Mouse (Mus musculus): ENCODE measurements around the gene H2afy. TPM values are rescaled to one million over a fixed set of nuclear protein-coding genes. Genes with fewer than 3 reads are reported as not detected.
A peak's percentile ranks its signal among the peaks of the same experiment; 100 is the strongest.

Gene H2afy
- polyA plus RNA-seq, 1 experiment from 2014 or later: 538 TPM

DNA sequence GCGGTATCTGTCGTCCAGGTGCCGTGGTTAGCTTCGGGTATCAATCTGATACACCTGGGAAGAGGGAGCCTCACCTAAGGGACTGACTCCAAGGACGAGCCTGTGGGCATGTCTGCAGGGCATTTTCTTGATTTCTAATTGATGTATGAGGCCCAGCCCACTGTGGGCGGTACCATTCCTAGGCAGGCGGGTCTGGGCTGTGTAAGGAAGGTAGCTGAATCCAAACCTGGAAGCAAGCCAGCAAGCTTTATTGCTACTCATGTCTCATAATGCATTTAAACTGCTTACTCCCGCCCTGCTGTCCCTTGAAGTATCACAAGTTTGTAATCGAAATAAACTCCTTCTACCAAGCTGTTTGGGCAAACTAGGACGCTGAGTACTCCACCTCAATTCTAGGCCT lies 10.5 kb downstream of the H2afy start:
- Histone ChIP-seq H3K4me3 (no peak overlapping the region), H3K9me3 (no peaks in the 10 kb centered on the region), H3K4me2 (replicated peaks) (no peak overlapping the region), H3K36me3 (peaks cover 82% of the 10 kb centered on the region), H3K4me1 (no peaks in the 10 kb centered on the region), H3K27me3 (no peaks in the 10 kb centered on the region), H3K27ac (no peak overlapping the region), H3K9ac (no peak overlapping the region)
- no peak for ATAC-seq (ENCODE audit: insufficient number of reproducible peaks, insufficient read depth, low FRiP score, low TSS enrichment)
- WGBS: 89% methylated on average over 10 of the region's 10 CpGs

DNA sequence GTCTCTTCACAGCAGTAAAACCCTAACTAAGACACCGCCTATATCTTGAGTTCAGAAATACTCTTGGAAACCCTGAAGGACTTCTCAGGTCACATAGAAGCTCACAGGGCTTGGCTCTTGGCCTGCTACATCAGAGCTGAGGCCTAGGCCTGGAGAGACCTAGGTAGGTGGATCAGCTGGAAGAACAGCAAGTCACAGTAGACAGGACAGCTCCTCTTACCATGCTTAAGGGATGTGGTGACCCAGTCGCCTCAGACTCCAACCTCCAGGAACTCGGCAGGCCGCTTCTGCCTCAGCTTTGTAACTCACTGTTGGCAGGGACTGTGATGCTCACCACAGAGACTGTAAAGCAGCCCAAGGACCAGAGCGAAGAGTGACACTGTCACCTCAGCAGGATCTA lies 13.1 kb downstream of the H2afy start:
- Histone ChIP-seq H3K36me3 (peaks cover 89% of the 10 kb centered on the region), H3K4me2 (replicated peaks) (no peak overlapping the region), H3K9ac (no peak overlapping the region), H3K9me3 (no peaks in the 10 kb centered on the region), H3K4me1 (peaks cover 1% of the 10 kb centered on the region; the same call in 1 of the 2 replicates), H3K27me3 (no peaks in the 10 kb centered on the region), H3K4me3 (no peak overlapping the region), H3K27ac (no peak overlapping the region)
- 95% methylated on average over 5 of the region's 5 CpGs for WGBS
- no peak for ATAC-seq (ENCODE audit: insufficient number of reproducible peaks, insufficient read depth, low FRiP score, low TSS enrichment)

DNA sequence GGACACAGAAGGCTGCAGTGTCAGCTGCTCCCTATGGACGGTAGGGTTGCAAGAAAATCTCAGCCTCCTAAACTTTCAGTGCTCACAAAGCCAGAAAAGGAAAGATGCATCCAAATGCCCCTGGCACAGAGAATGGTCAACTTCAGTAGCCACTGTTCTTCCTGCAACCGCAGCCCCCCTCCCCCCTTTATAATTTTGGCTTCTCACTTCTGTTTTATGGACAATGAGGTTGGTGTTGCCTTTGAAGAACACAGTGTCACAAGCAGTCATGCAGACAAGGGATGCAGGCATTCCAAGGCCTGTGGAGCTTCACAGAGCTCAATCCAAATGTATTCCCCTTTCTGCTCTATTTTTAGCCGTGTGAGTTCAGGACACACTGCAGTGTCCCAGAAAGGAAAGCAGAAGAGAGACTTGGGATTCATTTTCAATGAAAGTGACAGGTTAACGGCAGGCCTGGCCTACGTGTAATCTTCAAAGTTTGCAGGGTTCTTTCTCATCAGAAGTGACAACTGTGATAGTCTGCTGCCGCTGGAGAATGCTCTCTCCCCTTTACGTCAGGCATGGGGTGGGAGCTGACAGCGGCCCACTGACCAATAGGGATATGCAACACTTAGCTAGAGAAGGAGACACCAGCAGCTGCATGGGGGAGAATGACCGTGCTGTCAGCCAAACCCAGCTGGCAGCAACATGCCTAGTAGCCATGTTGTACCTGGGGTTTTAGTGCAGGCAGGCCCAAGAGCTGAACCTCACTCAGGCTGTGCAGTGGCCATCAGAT lies 18.0 kb downstream of the H2afy start:
- H3K9me3 ChIP-seq: no peaks in the 10 kb centered on the region
- no peak overlapping the region for H3K9ac ChIP-seq
- peaks cover 61% of the 10 kb centered on the region for H3K36me3 ChIP-seq
- 79% methylated on average over 9 of the region's 9 CpGs for WGBS
- H3K4me1 ChIP-seq: peaks cover 46% of the 10 kb centered on the region
- no peak overlapping the region for H3K4me3 ChIP-seq
- H3K4me2 ChIP-seq (replicated peaks): no peak overlapping the region
- H3K27ac ChIP-seq: no peak overlapping the region
- ATAC-seq (ENCODE audit: insufficient number of reproducible peaks, insufficient read depth, low FRiP score, low TSS enrichment): no peak
- no peaks in the 10 kb centered on the region for H3K27me3 ChIP-seq

DNA sequence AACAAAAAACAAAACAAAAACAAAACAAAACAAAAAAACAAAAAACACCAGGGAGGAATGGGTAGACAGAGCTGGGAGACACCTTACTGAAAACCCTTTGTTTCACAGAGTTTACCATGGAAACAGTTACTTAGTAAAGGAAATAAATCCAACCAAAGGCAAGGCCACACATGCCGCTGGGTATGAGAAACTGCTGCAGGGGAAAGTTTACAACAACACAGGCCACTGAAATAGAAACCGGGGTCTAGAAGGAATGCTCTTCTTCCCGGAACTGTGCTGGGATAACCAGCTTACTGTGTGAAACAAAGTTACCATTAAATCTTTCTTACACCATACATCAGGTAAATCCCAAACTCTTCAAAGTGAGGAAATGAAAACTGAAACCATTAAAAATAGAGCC lies 20.3 kb downstream of the H2afy start:
- Histone ChIP-seq H3K36me3 (peaks cover 43% of the 10 kb centered on the region), H3K9ac (no peak overlapping the region), H3K4me1 (peaks cover 69% of the 10 kb centered on the region), H3K27ac (peak overlapping the region; percentile 32; the same call in 1 of the 2 replicates), H3K9me3 (no peaks in the 10 kb centered on the region), H3K27me3 (no peaks in the 10 kb centered on the region), H3K4me2 (replicated peaks) (no peak overlapping the region), H3K4me3 (no peak overlapping the region)
- WGBS: 33% methylated on average over 3 of the region's 3 CpGs
- no peak for ATAC-seq (ENCODE audit: insufficient number of reproducible peaks, insufficient read depth, low FRiP score, low TSS enrichment)

DNA sequence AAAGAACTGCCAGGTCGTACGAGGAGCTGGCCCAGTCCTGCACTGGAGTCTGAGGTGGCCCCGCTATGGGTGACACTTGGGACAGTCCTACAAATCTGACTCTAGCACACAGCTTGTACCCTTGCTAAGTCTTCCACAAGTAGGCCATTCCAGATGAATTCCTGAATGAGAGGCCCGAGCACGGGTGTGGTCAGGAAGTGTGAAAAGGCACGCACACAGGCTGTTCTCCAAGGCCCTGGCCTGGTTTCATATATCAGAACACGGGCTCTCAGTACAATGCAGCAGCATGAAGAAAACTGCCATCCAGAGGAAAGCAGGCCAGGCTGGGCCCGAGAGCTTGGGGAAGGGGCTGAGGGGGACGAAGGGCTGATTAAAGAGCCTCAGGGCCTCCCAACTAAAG lies 20.8 kb downstream of the H2afy start:
- H3K27ac ChIP-seq: peak overlapping the region; percentile 61
- no peak overlapping the region for H3K9ac ChIP-seq
- no peaks in the 10 kb centered on the region for H3K9me3 ChIP-seq
- peaks cover 74% of the 10 kb centered on the region for H3K4me1 ChIP-seq
- ATAC-seq (ENCODE audit: insufficient number of reproducible peaks, insufficient read depth, low FRiP score, low TSS enrichment): no peak
- WGBS: 52% methylated on average over 9 of the region's 9 CpGs
- no peaks in the 10 kb centered on the region for H3K27me3 ChIP-seq
- no peak overlapping the region for H3K4me2 ChIP-seq (replicated peaks)
- no peak overlapping the region for H3K4me3 ChIP-seq
- H3K36me3 ChIP-seq: peaks cover 38% of the 10 kb centered on the region

DNA sequence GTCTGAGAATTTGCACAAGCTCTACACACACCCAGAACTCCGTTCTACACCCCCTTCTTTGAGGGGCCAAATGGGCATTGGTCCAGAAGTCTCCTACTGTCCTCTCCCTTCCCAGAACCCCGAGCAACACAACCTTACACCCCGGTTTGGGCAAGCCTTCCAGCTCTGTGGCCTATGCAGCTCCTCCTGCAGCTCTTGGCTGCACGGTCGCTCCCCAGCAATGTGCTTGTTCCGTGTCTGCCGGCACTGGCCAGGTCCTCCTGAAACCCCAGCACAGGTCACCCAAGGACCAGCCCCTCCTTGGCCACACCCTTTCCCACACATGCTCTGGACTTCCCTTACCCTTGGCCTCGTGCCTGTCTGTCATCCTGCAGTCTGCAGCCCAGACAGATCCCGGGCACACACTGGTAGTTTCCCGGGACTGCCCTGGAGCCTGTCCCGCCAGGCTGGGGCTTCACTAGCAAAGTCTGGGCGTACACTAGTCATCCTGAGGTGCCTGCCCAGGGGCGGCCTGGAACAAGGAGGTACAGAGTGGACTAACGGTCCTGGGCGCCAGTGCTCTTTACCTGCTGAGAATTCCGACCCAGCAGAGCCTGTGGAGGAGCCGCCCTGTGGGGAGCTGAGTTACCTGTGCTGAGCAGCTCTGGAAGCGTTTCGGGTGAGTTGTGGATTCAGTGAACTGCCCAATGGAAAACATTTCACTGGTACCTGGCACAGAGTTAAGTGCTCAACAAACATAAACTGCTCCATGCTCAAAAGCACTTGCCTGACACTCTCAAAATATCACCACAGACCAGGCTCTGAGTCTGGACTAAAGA lies 22.5 kb downstream of the H2afy start:
- H3K27ac ChIP-seq: peak overlapping the region; percentile 86
- WGBS: 57% methylated on average over 19 of the region's 19 CpGs

DNA sequence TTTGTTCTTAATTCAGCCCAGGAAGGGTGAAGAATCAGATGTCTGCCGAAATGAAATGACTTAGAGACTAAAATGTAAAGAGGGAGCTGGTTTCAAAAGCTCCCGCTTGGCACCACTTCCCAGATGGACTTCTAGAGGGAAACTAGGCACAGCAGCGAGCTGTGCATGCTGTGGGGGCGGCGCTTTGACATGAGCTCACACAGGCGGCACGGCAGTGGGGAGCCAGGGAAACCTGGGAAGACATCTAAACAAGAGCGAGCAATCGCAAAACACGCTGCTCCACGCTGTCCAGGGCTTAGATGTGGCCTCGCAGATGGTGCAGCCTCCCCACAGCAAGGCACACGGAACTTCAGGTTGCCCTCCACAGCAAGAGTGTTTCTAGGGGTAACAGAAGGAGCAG lies 23.2 kb downstream of the H2afy start:
- H3K27ac ChIP-seq: peak overlapping the region; percentile 86
- H3K9me3 ChIP-seq: no peaks in the 10 kb centered on the region
- no peak overlapping the region for H3K9ac ChIP-seq
- ATAC-seq (ENCODE audit: insufficient number of reproducible peaks, insufficient read depth, low FRiP score, low TSS enrichment): no peak
- peaks cover 96% of the 10 kb centered on the region for H3K4me1 ChIP-seq
- H3K4me2 ChIP-seq (replicated peaks): peak overlapping the region; percentile 29
- no peak overlapping the region for H3K4me3 ChIP-seq
- no peaks in the 10 kb centered on the region for H3K27me3 ChIP-seq
- WGBS: 31% methylated on average over 13 of the region's 13 CpGs
- peaks cover 20% of the 10 kb centered on the region for H3K36me3 ChIP-seq

More for the DNA sequence above, 22.5 kb downstream of the H2afy start:
- Histone ChIP-seq H3K4me1 (peaks cover 92% of the 10 kb centered on the region), H3K4me2 (replicated peaks) (0 out of 2 replicates have a peak overlapping the region, but pooled peaks have one; percentile 0), H3K9ac (no peak overlapping the region), H3K4me3 (no peak overlapping the region), H3K9me3 (no peaks in the 10 kb centered on the region), H3K27me3 (no peaks in the 10 kb centered on the region), H3K36me3 (peaks cover 26% of the 10 kb centered on the region)
- no peak for ATAC-seq (ENCODE audit: insufficient number of reproducible peaks, insufficient read depth, low FRiP score, low TSS enrichment)

DNA sequence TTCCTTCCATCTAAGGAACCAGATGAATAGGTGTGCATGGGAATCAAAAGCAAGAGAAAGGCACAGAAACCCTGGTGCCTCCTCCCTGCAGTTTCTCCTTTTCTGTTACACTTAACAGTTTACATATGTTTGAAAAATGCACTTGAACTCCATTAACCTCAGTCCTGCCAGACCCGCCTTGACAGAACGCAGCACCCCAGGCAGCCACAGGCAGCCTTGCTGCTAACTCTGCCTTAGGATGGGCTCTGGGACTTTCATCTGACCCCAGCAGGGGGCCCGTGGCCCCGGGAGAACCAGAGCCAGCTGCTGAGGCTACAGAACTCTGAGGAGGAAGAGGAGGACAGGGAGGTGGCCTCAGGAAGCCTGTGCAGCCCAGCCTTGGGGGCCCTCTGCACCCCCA lies 23.7 kb downstream of the H2afy start:
- ATAC-seq (ENCODE audit: insufficient number of reproducible peaks, insufficient read depth, low FRiP score, low TSS enrichment): no peak; the same call in 1 of the 2 replicates
- H3K4me1 ChIP-seq: peaks cover 94% of the 10 kb centered on the region
- no peak overlapping the region for H3K9ac ChIP-seq
- no peaks in the 10 kb centered on the region for H3K27me3 ChIP-seq
- H3K4me2 ChIP-seq (replicated peaks): peak overlapping the region; percentile 29
- WGBS: 10% methylated on average over 4 of the region's 4 CpGs
- no peak overlapping the region for H3K4me3 ChIP-seq
- H3K36me3 ChIP-seq: peaks cover 15% of the 10 kb centered on the region
- no peaks in the 10 kb centered on the region for H3K9me3 ChIP-seq
- H3K27ac ChIP-seq: peak overlapping the region; percentile 86

DNA sequence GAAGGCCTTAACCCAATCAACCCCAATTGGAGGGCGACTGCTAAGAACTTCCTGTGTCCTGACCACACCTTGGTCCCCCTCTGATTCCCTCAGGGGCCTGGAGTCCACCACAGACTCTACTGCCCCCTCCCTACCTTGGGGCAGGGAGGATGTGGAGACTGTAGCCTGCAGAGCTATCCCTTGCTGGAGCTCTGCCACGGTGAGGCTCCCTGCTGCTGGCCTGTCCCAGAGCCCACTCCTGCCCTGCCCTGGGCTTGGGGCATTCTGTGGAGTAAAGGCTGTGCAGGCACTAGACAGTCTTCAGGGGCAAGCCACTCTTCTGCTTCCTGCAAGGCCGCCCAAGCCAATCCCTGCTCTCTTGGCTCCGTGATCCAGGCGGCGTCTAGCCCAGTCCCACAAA lies 24.6 kb downstream of the H2afy start:
- Histone ChIP-seq H3K4me2 (replicated peaks) (no peak overlapping the region), H3K9ac (no peak overlapping the region), H3K4me1 (peaks cover 87% of the 10 kb centered on the region), H3K27ac (peak overlapping the region; percentile 86), H3K4me3 (no peak overlapping the region), H3K36me3 (peaks cover 16% of the 10 kb centered on the region), H3K9me3 (no peaks in the 10 kb centered on the region), H3K27me3 (no peaks in the 10 kb centered on the region)
- WGBS: 63% methylated on average over 6 of the region's 6 CpGs
- peak; percentile 59 for ATAC-seq (ENCODE audit: insufficient number of reproducible peaks, insufficient read depth, low FRiP score, low TSS enrichment)

DNA sequence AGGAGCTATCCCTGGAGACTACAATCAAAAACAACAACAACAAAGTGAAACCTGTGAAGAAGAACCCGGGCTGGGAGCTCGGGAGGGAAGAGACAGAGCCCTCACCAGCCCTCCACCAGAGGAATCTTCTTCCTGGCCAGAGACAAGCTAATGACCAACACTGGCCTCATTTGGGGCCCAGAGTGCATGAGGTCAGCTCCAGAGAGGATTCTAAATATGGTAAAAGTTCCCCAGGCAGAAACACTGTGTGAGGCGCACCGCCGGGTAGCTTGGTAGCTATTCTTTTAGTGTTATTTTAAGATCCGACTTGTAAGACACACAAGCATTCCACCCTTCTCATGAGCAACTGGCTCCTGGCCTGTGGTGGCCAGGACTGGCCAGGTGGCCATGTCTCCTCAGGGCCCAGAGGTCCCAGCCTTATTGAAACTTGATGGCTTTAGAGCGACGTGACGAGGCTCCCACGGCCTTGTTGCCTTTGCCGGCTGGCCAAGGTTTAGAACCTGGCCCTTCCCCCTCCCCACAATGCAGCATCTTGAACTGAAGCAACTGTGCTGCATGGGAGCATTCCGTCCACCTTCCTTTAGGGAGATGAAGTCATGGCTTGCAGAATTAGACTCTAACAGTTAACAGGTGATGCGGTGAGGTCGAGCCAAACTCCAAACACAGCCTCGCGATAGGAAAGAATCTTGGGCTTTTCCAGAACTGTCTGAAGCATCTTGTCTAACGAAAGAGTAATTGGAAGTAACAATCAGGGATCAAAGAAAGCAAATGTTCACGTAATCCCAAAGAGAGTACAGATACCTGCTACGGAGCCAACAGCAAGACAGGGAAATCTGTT lies 25.2 kb downstream of the H2afy start:
- ATAC-seq (ENCODE audit: insufficient number of reproducible peaks, insufficient read depth, low FRiP score, low TSS enrichment): peak; percentile 50; the same call in 1 of the 2 replicates
- peaks cover 80% of the 10 kb centered on the region for H3K4me1 ChIP-seq
- H3K4me3 ChIP-seq: no peak overlapping the region
- no peaks in the 10 kb centered on the region for H3K9me3 ChIP-seq
- 50% methylated on average over 19 of the region's 19 CpGs for WGBS
- H3K27me3 ChIP-seq: no peaks in the 10 kb centered on the region
- peak overlapping the region; percentile 86; the same call in 1 of the 2 replicates for H3K27ac ChIP-seq
- peaks cover 16% of the 10 kb centered on the region; the same call in 1 of the 2 replicates for H3K36me3 ChIP-seq
- H3K9ac ChIP-seq: no peak overlapping the region
- no peak overlapping the region for H3K4me2 ChIP-seq (replicated peaks)

DNA sequence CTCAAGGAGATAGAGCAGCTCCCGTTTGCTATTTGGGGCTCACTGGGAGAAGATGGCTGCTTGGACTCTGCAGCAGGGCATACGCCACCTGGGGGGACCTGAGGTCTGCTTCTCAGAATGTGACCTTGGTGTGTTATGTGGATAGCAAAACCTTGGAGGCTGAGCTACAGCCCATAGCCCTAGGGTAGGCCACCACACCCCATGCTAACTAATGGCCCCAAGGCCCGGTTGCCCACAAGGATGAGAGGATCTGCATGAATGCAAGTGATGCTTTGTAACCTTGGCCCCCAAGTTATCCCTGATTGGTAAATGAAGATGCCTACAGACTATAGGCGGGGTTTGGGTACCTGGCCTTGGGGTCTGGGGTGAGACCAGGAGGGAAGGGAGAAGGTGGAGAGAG lies 26.5 kb downstream of the H2afy start:
- Histone ChIP-seq H3K27ac (no peak overlapping the region), H3K27me3 (no peaks in the 10 kb centered on the region), H3K36me3 (peaks cover 18% of the 10 kb centered on the region), H3K4me3 (no peak overlapping the region), H3K4me2 (replicated peaks) (no peak overlapping the region), H3K9me3 (no peaks in the 10 kb centered on the region), H3K4me1 (peaks cover 68% of the 10 kb centered on the region), H3K9ac (no peak overlapping the region)
- no peak for ATAC-seq (ENCODE audit: insufficient number of reproducible peaks, insufficient read depth, low FRiP score, low TSS enrichment)
- WGBS: 89% methylated on average over 4 of the region's 4 CpGs

Measured in embryonic facial prominence, embryonic 12.5 days (tissue).